Mouse (Mus musculus) G1E (cell line): ENCODE results near the gene Vstm4. TPM values are rescaled to one million over a fixed set of nuclear protein-coding genes. Genes with fewer than 3 reads are reported as not detected.

Experiments used
- ATAC-seq: 2 replicates; pipeline ENCODE4 v1.8.0; 2016; ENCODE audit warnings: mild to moderate bottlenecking; ENCODE audit not compliant: insufficient number of reproducible peaks, poor library complexity, low FRiP score, severe bottlenecking; ENCODE audit errors: extremely low read depth
- DNase-seq: peaks from one replicate; pipeline ENCODE4 v3.0.0; 2012; ENCODE audit warnings: low spot score
- H3K27me3 ChIP-seq: 2 replicates; pipeline ENCODE4 v1.6.1; 2012; ENCODE audit warnings: mild to moderate bottlenecking, low read length, inconsistent platforms; ENCODE audit not compliant: insufficient read depth
- H3K36me3 ChIP-seq: replicated peaks from 2 replicates; pipeline ENCODE3; 2012; ENCODE audit warnings: mild to moderate bottlenecking, inconsistent platforms
- H3K4me1 ChIP-seq: 2 replicates; pipeline ENCODE4 v1.6.1; 2012; ENCODE audit warnings: low read depth, low read length, inconsistent platforms, mixed read lengths; ENCODE audit not compliant: insufficient read depth
- H3K4me3 ChIP-seq: 2 replicates; pipeline ENCODE4 v1.5.1; 2012; ENCODE audit warnings: low read depth, mild to moderate bottlenecking, inconsistent platforms, low read length, moderate library complexity, mixed read lengths
- H3K9me3 ChIP-seq: replicated peaks from 2 replicates; pipeline ENCODE4 v1.6.1; 2012; ENCODE audit warnings: inconsistent platforms
- CTCF ChIP-seq: IDR thresholded peaks from 2 replicates; pipeline ENCODE4 v1.5.1; 2012; ENCODE audit warnings: low read depth, low read length, inconsistent platforms, mixed read lengths
- GATA1 ChIP-seq: IDR thresholded peaks from 2 replicates; pipeline ENCODE4 v1.6.1; 2012; ENCODE audit warnings: borderline replicate concordance, low read length, inconsistent platforms, mixed read lengths
- GATA2 ChIP-seq: IDR thresholded peaks from 2 replicates; pipeline ENCODE4 v1.6.1; 2012; ENCODE audit warnings: low read depth, low read length, inconsistent platforms, borderline replicate concordance
- POLR2AphosphoS5 ChIP-seq: IDR thresholded peaks from 2 replicates; pipeline ENCODE4 v1.6.1; 2012; ENCODE audit warnings: low read depth, low read length, inconsistent platforms; ENCODE audit not compliant: insufficient replicate concordance
- TAL1 ChIP-seq: conservative IDR thresholded peaks from 2 replicates; pipeline ENCODE4 v1.6.1; 2012; ENCODE audit warnings: low read depth, low read length, inconsistent platforms, mixed read lengths
- polyA plus RNA-seq: library from polyadenylated mRNA; stranded (reverse); fragments of >175 nt; gene quantifications from 2 replicates; pipeline ENCODE4 v1.2.3, GENCODE M21; 2012
- total RNA-seq, 2 experiments: library from RNA; stranded (forward) in 1 of 2; stranded (reverse) in 1 of 2; fragments of 200-1000 nt in 1 of 2; fragments of >200 nt in 1 of 2; fragmentation: Nextera tagmentation in 1 of 2; gene quantifications; 2 replicates each; pipeline ENCODE4 v1.2.3; 2014 to 2017

Vstm4 gene
- total and polyA plus RNA-seq, 3 experiments: 0.05 TPM; not detected in 2

- H3K27me3 ChIP-seq: no peaks in the 10 kb centered on the region
- H3K9me3 ChIP-seq: peaks cover 79% of the 10 kb centered on the region
- TF ChIP-seq GATA2 (no peak), CTCF (no peak), POLR2AphosphoS5 (no peak), TAL1 (no peak), GATA1 (no peak)
These were observed 1.8 kb downstream of the Vstm4 start for GRCm38 (mm10) chr14:32858361-32858760.

GRCm38 (mm10) chr14:32858941-32859510 lies 2.5 kb downstream of the Vstm4 start:
- Histone ChIP-seq H3K4me3 (no peak overlapping the region), H3K9me3 (peaks cover 86% of the 10 kb centered on the region), H3K36me3 (no peaks in the 10 kb centered on the region), H3K27me3 (no peaks in the 10 kb centered on the region), H3K4me1 (no peaks in the 10 kb centered on the region)
- TF ChIP-seq POLR2AphosphoS5 (no peak), GATA1 (no peak), TAL1 (no peak), CTCF (no peak), GATA2 (no peak)
- DNase-seq (no peak), ATAC-seq (no peak)

More at GRCm38 (mm10) chr14:32858361-32858760, 1.8 kb downstream of the Vstm4 start:
- Histone ChIP-seq H3K4me1 (no peaks in the 10 kb centered on the region), H3K4me3 (no peak overlapping the region), H3K36me3 (no peaks in the 10 kb centered on the region)
- ATAC-seq (no peak), DNase-seq (no peak)

- Histone ChIP-seq H3K36me3 (no peaks in the 10 kb centered on the region), H3K4me3 (no peak overlapping the region), H3K4me1 (no peaks in the 10 kb centered on the region), H3K9me3 (peaks cover 92% of the 10 kb centered on the region), H3K27me3 (no peaks in the 10 kb centered on the region)
- DNase-seq (no peak), ATAC-seq (no peak)
- TF ChIP-seq CTCF: no peak
- TF ChIP-seq POLR2AphosphoS5: no peak
- TF ChIP-seq TAL1: no peak
- TF ChIP-seq GATA1: no peak
- TF ChIP-seq GATA2: no peak
These were observed 3.4 kb downstream of the Vstm4 start for GRCm38 (mm10) chr14:32859831-32860569.

- no peak for TF ChIP-seq TAL1
- no peak for TF ChIP-seq GATA2
- no peak for TF ChIP-seq POLR2AphosphoS5
- no peak for TF ChIP-seq GATA1
- no peak for TF ChIP-seq CTCF
- no peaks in the 10 kb centered on the region for H3K27me3 ChIP-seq
- H3K4me3 ChIP-seq: no peak overlapping the region
- ATAC-seq: no peak
- DNase-seq: no peak
- H3K9me3 ChIP-seq: peaks cover 84% of the 10 kb centered on the region
- no peaks in the 10 kb centered on the region for H3K36me3 ChIP-seq
- H3K4me1 ChIP-seq: no peaks in the 10 kb centered on the region
These were observed 4.6 kb downstream of the Vstm4 start for GRCm38 (mm10) chr14:32861149-32861581.

GRCm38 (mm10) chr14:32861656-32862055 lies 5.1 kb downstream of the Vstm4 start:
- no peak for TF ChIP-seq GATA1
- no peak for TF ChIP-seq CTCF
- TF ChIP-seq POLR2AphosphoS5: no peak
- no peak for TF ChIP-seq TAL1
- H3K4me1 ChIP-seq: no peaks in the 10 kb centered on the region
- H3K9me3 ChIP-seq: peaks cover 79% of the 10 kb centered on the region
- no peak overlapping the region for H3K4me3 ChIP-seq
- H3K27me3 ChIP-seq: no peaks in the 10 kb centered on the region
- ATAC-seq: no peak
- H3K36me3 ChIP-seq: no peaks in the 10 kb centered on the region
- DNase-seq: no peak

- H3K36me3 ChIP-seq: no peaks in the 10 kb centered on the region
- no peak overlapping the region for H3K4me3 ChIP-seq
- no peaks in the 10 kb centered on the region for H3K4me1 ChIP-seq
- ATAC-seq: no peak
- H3K9me3 ChIP-seq: peaks cover 52% of the 10 kb centered on the region
- H3K27me3 ChIP-seq: no peaks in the 10 kb centered on the region
- TF ChIP-seq GATA2 (no peak), POLR2AphosphoS5 (no peak), TAL1 (no peak), GATA1 (no peak), CTCF (no peak)
- DNase-seq: no peak
These were observed 8.8 kb downstream of the Vstm4 start for GRCm38 (mm10) chr14:32865331-32865730.
